Mouse (Mus musculus) neural tube, embryonic 11.5 days (tissue): ENCODE results near the gene Slc17a1. TPM values are rescaled to one million over a fixed set of nuclear protein-coding genes. Genes with fewer than 3 reads are reported as not detected.
A peak's percentile ranks its signal among the peaks of the same experiment; 100 is the strongest.

ENCODE experiments used
- ATAC-seq: fragments of 200-750 bp; cut with Nextera tagmentation; 2 replicates; pipeline ENCODE4 v1.8.0; 2017; ENCODE audit warnings: moderate number of reproducible peaks, mild to moderate bottlenecking, moderate TSS enrichment, moderate library complexity; ENCODE audit not compliant: insufficient read depth, low FRiP score, low TSS enrichment
- DNase-seq: peaks from one replicate; pipeline ENCODE4 v3.0.0-alpha.2; 2015; ENCODE audit warnings: low spot score
- H3K27ac ChIP-seq: fragments of 300-500 bp; sonication (generic); 2 replicates; pipeline ENCODE4 v1.5.1; 2014; ENCODE audit warnings: low read depth, mild to moderate bottlenecking, low read length
- H3K27me3 ChIP-seq: fragments of 300-500 bp; sonication (generic); 2 replicates; pipeline ENCODE4 v1.6.1; 2014; ENCODE audit warnings: mild to moderate bottlenecking, low read length, mixed read lengths; ENCODE audit not compliant: control insufficient read depth, insufficient read depth
- H3K36me3 ChIP-seq: fragments of 300-500 bp; sonication (generic); 2 replicates; pipeline ENCODE4 v1.6.1; 2014; ENCODE audit warnings: mild to moderate bottlenecking, low read length, moderate library complexity, mixed read lengths; ENCODE audit not compliant: control insufficient read depth, insufficient read depth
- H3K4me1 ChIP-seq: fragments of 300-500 bp; sonication (generic); 2 replicates; pipeline ENCODE4 v1.6.1; 2014; ENCODE audit warnings: low read length, mixed read lengths; ENCODE audit not compliant: control insufficient read depth, insufficient read depth
- H3K4me2 ChIP-seq: fragments of 300-500 bp; sonication (generic); 2 replicates; pipeline ENCODE4 v1.6.1; 2014; ENCODE audit warnings: low read depth, mild to moderate bottlenecking, moderate library complexity
- H3K4me3 ChIP-seq: fragments of 300-500 bp; sonication (generic); 2 replicates; pipeline ENCODE4 v1.5.1; 2014; ENCODE audit warnings: low read depth, low read length
- H3K9ac ChIP-seq: fragments of 300-500 bp; sonication (generic); 2 replicates; pipeline ENCODE4 v1.6.1; 2014; ENCODE audit warnings: mild to moderate bottlenecking, low read length
- H3K9me3 ChIP-seq: fragments of 300-500 bp; sonication (generic); 2 replicates; pipeline ENCODE4 v1.6.1; 2016; ENCODE audit warnings: low read length; ENCODE audit not compliant: control insufficient read depth
- WGBS: fragments of 180-500 bp; shearing (Covaris S2); extraction: QIAGEN DNeasy Blood & Tissue Kit; methylation state at CpG from one replicate; pipeline ENCODE4 v1.1.7; 2014; 5-methylcytosine and 5-hydroxymethylcytosine counted together
- polyA plus RNA-seq: library from polyadenylated mRNA; unstranded; fragments of >200 nt; fragmentation: Nextera tagmentation; extraction: Ambion mirVana; gene quantifications from 2 replicates; pipeline ENCODE4 v1.2.1, GENCODE M21; 2014

The Slc17a1 gene
- polyA plus RNA-seq, 1 experiment from 2014 or later = not detected

- 88% methylated on average over 3 of the region's 3 CpGs for WGBS
- Histone ChIP-seq H3K27ac (no peak overlapping the region), H3K4me1 (no peaks in the 10 kb centered on the region), H3K4me3 (no peak overlapping the region), H3K27me3 (no peaks in the 10 kb centered on the region), H3K9me3 (no peaks in the 10 kb centered on the region), H3K36me3 (no peaks in the 10 kb centered on the region), H3K9ac (no peak overlapping the region), H3K4me2 (no peak overlapping the region)
- ATAC-seq = no peak
- no peak for DNase-seq
These were observed 11.6 kb downstream of the Slc17a1 start for GRCm38 (mm10) chr13:23879106-23879505.

- H3K9me3 ChIP-seq = no peaks in the 10 kb centered on the region
- ATAC-seq (no peak), DNase-seq (no peak)
- WGBS = 90% methylated on average over 5 of the region's 5 CpGs
- H3K27ac ChIP-seq = no peak overlapping the region
- no peak overlapping the region for H3K4me2 ChIP-seq
- no peaks in the 10 kb centered on the region for H3K4me1 ChIP-seq
- H3K4me3 ChIP-seq = no peak overlapping the region
- no peak overlapping the region for H3K9ac ChIP-seq
- H3K27me3 ChIP-seq = no peaks in the 10 kb centered on the region
- H3K36me3 ChIP-seq = no peaks in the 10 kb centered on the region
These were observed 12.1 kb downstream of the Slc17a1 start for GRCm38 (mm10) chr13:23879636-23880035.

GRCm38 (mm10) chr13:23885540-23885939, 18.0 kb downstream of the Slc17a1 start:
- ATAC-seq (no peak), DNase-seq (peak; percentile 27)
- H3K9me3 ChIP-seq = no peaks in the 10 kb centered on the region
- 40% methylated on average over 2 of the region's 2 CpGs for WGBS
- H3K4me1 ChIP-seq = peaks cover 3% of the 10 kb centered on the region; the same call in 1 of the 2 replicates
- H3K9ac ChIP-seq = no peak overlapping the region
- H3K4me3 ChIP-seq = no peak overlapping the region
- no peaks in the 10 kb centered on the region for H3K36me3 ChIP-seq
- no peaks in the 10 kb centered on the region for H3K27me3 ChIP-seq
- H3K27ac ChIP-seq = no peak overlapping the region
- no peak overlapping the region for H3K4me2 ChIP-seq

- DNase-seq = no peak
- no peak for ATAC-seq
- Histone ChIP-seq H3K4me3 (no peak overlapping the region), H3K27me3 (no peaks in the 10 kb centered on the region), H3K9ac (no peak overlapping the region), H3K4me2 (no peak overlapping the region), H3K27ac (no peak overlapping the region), H3K4me1 (peaks cover 3% of the 10 kb centered on the region; the same call in 1 of the 2 replicates), H3K9me3 (no peaks in the 10 kb centered on the region), H3K36me3 (no peaks in the 10 kb centered on the region)
- WGBS = 82% methylated on average over 3 of the region's 3 CpGs
These were observed 19.6 kb downstream of the Slc17a1 start for GRCm38 (mm10) chr13:23887026-23887725.

- no peaks in the 10 kb centered on the region for H3K9me3 ChIP-seq
- H3K4me3 ChIP-seq = no peak overlapping the region
- no peak overlapping the region for H3K27ac ChIP-seq
- DNase-seq (peak; percentile 14), ATAC-seq (no peak)
- H3K27me3 ChIP-seq = no peaks in the 10 kb centered on the region
- H3K36me3 ChIP-seq = no peaks in the 10 kb centered on the region
- H3K4me2 ChIP-seq = no peak overlapping the region
- no peak overlapping the region for H3K9ac ChIP-seq
- peaks cover 3% of the 10 kb centered on the region for H3K4me1 ChIP-seq
- 58% methylated on average over 6 of the region's 6 CpGs for WGBS
These were observed 21.6 kb downstream of the Slc17a1 start for GRCm38 (mm10) chr13:23889011-23889605.

- WGBS = 30% methylated on average over 9 of the region's 9 CpGs
- no peak overlapping the region for H3K4me3 ChIP-seq
- no peak overlapping the region for H3K27ac ChIP-seq
- no peak overlapping the region for H3K9ac ChIP-seq
- H3K27me3 ChIP-seq = no peaks in the 10 kb centered on the region
- DNase-seq (no peak), ATAC-seq (no peak)
- H3K36me3 ChIP-seq = no peaks in the 10 kb centered on the region
- peaks cover 3% of the 10 kb centered on the region for H3K4me1 ChIP-seq
- no peak overlapping the region for H3K4me2 ChIP-seq
- H3K9me3 ChIP-seq = no peaks in the 10 kb centered on the region
These were observed 25.2 kb downstream of the Slc17a1 start for GRCm38 (mm10) chr13:23892592-23893268.

GRCm38 (mm10) chr13:23893269-23893593, 25.7 kb downstream of the Slc17a1 start:
- DNase-seq = peak; percentile 24
- H3K36me3 ChIP-seq = no peaks in the 10 kb centered on the region
- H3K27ac ChIP-seq = no peak overlapping the region
- H3K4me1 ChIP-seq = peaks cover 3% of the 10 kb centered on the region
- no peak overlapping the region for H3K4me2 ChIP-seq
- H3K9ac ChIP-seq = no peak overlapping the region
- no peak overlapping the region for H3K4me3 ChIP-seq
- H3K27me3 ChIP-seq = no peaks in the 10 kb centered on the region
- no peak for ATAC-seq
- WGBS = 37% methylated on average over 4 of the region's 4 CpGs
- no peaks in the 10 kb centered on the region for H3K9me3 ChIP-seq

GRCm38 (mm10) chr13:23898242-23898641, 30.7 kb downstream of the Slc17a1 start:
- WGBS = 71% methylated on average over 6 of the region's 6 CpGs
- ATAC-seq (no peak), DNase-seq (no peak)
- no peaks in the 10 kb centered on the region for H3K27me3 ChIP-seq
- H3K9ac ChIP-seq = no peak overlapping the region
- no peaks in the 10 kb centered on the region for H3K9me3 ChIP-seq
- H3K4me2 ChIP-seq = no peak overlapping the region
- H3K4me1 ChIP-seq = no peaks in the 10 kb centered on the region
- no peak overlapping the region for H3K27ac ChIP-seq
- H3K4me3 ChIP-seq = no peak overlapping the region
- H3K36me3 ChIP-seq = no peaks in the 10 kb centered on the region

- ATAC-seq (no peak), DNase-seq (no peak)
- WGBS = 96% methylated on average over 5 of the region's 5 CpGs
- H3K4me3 ChIP-seq = no peak overlapping the region
- H3K27ac ChIP-seq = no peak overlapping the region
- no peak overlapping the region for H3K4me2 ChIP-seq
- H3K27me3 ChIP-seq = no peaks in the 10 kb centered on the region
- H3K4me1 ChIP-seq = no peaks in the 10 kb centered on the region
- no peaks in the 10 kb centered on the region for H3K9me3 ChIP-seq
- no peak overlapping the region for H3K9ac ChIP-seq
- H3K36me3 ChIP-seq = no peaks in the 10 kb centered on the region
These were observed 39.4 kb downstream of the Slc17a1 start for GRCm38 (mm10) chr13:23906906-23907305.
